Mouse (Mus musculus) R1 (cell line): ENCODE data around the gene B230118H07Rik.

Experiments
- DNase-seq: peaks from one replicate; pipeline ENCODE4 v3.0.0-alpha.2; 2018; ENCODE audit warnings: low read depth, low spot score

B230118H07Rik gene

DNA sequence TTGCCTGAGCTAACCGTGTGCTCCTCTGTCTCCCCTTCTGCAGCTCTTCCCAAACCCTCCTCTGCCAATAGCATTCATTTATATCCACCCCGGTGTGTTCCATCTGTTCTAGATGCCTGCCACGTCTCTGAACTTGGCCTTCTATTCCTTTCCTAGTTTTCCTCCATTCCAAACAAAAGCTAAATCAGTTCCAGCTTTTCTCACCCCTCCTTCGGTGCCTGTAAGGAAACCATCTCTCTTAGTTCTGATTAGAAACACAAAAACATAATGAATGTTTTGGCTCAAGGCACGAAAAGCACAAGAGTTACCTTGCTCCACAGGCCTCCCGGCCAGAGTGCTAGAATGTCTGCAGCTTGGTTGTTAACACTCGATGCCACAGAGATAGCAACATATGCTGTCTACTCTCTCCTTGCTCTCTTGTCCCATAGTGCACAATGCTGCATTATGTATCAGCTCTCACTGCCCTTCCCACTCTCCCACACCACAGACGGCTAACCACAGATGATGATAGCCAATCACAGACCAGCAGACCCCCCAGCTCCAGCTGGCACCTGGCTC is at the start of gene B230118H07Rik, which contains the start of gene Rag1:
Gene B230118H07Rik, minus strand, starts transcription at position 419 of the 558 bp plus-strand sequence.
Gene Rag1, minus strand, starts transcription at position 388 of the 558 bp plus-strand sequence.
- DNase-seq: no peak

DNA sequence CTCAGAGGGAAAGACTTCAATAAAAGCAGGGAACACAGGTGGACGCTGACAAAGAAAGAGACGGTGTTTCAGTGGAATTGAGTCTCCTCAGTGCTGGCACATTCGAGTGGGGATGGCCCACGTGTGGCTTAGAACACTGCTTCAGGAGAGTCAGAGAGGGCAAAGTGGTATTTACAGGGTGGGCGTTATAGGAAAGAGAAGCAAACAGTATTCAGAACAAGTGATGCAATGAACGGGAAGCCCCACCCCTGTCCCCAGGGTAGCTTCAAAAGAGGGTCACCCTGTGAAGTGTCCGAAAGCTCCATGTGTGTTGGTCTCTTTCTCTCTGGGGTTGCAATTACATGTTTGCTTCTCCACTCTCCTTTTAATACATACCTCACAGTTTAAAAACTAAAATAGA is 46.3 kb upstream of the B230118H07Rik start:
- no peak for DNase-seq

DNA sequence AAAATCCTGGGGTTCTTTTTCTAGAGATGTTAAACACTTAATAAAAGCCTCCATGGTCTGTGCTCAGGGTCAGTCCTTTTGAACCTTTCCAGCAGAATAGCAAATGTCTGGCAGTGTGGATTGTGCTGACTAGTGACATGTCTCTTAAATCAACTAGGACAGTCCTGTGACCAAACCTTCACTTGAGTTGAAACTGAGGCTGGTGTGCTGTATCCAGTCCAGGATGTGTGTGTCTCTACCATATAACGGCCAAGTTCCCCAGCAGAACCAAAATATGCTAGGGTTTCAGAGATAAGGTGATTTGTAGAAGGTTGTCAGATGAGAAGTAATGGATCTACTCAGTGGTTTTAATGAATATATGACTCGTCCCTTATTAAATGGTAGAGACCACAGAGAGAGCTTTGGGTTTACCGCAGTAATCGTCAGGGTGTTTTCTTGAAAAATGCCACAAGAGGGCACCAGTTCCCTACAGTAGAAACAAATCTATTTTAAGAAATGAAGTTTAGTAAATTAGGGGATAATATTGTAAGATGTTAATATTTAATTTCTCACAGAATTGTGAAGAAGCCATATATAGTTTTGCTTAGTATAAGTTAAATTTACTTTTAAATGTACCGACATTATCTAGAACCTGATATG is 44.4 kb upstream of the B230118H07Rik start:
- no peak for DNase-seq

DNA sequence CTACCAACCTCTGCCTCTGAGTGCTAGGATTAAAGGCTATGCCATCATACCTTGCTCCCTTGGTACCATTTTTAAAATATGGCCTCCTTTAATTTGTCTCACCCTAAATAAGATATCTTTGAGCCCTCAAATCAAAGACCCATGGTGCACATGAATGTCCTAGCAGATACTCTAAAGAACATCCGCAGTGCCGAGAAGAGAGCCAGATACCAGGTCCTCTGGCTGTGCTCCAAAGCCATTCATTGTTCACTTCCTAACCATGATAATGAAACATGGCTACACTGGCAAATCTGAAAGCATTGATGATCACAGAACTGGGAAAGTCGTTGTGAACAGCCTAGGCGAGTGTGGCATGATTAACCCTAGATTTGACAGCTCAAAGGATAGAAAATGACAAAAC is 43.7 kb upstream of the B230118H07Rik start:
- no peak for DNase-seq

DNA sequence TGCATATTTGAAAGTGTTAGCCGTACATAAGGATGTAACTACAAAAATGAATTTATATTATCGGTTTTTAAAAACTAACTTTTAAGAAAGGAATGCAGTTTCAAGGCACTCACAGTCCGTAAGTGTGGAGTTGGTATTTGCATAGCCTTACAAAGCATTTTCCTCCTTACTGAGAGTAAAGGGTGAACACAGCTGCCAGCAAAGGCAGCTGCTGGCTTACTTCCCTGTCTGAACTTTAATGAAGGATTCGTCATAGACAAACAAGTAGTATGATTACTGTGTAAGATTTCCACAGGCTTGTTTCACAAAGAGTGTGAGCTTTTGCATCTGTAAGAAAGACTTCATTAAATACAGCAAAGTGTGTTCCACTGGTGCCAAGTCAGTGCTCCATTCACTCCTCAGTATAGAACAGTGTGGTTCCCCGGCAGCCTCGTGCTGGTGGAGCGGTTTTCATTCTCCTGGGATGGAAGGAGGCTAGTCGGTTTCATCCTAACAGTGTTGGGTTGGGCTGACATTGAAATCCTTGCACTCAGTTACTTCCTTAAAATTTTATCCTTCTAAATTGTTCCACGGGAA is 41.0 kb upstream of the B230118H07Rik start:
- no peak for DNase-seq

DNA sequence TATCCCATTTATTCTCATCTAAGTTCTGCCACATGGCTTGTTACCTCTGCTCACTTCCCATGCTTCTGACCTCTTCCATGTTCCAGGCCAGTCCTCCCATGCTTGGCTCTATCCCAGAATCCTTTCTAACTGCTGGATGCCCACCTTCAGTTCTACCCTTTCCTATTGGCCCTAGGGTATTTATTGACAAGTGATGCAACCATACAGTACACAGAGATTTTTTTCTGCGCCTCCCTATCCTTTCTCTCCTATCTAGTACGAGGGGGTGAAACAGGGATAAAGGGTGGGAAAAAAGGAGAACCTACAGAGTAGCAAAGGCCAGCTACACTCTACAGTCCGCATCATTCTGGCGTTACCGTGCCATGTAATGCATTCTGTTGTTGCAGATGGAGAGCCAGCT is 38.7 kb upstream of the B230118H07Rik start:
- DNase-seq: peak; percentile 59

DNA sequence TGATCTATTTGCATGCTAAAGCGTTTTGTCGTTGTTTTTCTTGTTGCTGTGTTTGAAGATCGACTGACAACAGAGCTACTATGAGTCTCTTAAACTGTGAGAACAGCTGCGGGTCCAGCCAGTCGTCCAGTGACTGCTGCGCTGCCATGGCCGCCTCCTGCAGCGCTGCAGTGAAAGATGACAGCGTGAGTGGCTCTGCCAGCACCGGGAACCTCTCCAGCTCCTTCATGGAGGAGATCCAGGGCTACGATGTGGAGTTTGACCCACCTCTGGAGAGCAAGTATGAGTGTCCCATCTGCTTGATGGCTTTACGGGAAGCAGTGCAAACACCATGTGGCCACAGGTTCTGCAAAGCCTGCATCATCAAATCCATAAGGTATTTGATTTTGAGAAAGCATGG is 35.1 kb upstream of the B230118H07Rik start:
- no peak for DNase-seq

DNA sequence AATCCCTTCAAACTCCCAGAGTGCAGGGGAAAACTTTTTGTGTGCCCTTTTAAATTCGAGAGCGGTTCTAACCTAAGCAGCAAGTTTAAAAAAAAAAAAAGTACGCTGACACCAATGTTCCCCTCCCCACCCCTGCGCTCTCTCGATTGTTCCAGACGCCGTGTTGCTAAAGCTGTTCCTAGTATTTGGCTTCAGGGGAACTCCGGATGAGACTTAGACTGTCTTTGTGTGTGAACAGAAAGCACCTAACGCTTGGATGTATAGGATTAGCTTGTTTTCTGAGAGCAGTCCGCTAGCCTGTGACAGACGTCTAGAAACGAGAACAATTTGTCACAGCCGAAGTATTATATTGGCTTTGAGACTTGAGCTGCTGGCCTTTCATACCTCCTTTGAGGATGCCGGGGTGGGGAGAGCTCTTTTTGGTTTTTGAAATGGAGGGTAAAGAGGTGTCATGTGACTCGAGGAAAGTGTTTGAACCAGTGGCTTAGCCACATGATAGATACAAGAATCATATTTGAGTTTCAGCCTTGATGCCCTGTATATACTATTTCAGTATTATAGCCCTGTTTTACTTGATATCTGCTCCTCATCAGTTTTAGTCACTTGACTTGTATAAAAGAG is 29.9 kb upstream of the B230118H07Rik start:
- DNase-seq: peak; percentile 54

DNA sequence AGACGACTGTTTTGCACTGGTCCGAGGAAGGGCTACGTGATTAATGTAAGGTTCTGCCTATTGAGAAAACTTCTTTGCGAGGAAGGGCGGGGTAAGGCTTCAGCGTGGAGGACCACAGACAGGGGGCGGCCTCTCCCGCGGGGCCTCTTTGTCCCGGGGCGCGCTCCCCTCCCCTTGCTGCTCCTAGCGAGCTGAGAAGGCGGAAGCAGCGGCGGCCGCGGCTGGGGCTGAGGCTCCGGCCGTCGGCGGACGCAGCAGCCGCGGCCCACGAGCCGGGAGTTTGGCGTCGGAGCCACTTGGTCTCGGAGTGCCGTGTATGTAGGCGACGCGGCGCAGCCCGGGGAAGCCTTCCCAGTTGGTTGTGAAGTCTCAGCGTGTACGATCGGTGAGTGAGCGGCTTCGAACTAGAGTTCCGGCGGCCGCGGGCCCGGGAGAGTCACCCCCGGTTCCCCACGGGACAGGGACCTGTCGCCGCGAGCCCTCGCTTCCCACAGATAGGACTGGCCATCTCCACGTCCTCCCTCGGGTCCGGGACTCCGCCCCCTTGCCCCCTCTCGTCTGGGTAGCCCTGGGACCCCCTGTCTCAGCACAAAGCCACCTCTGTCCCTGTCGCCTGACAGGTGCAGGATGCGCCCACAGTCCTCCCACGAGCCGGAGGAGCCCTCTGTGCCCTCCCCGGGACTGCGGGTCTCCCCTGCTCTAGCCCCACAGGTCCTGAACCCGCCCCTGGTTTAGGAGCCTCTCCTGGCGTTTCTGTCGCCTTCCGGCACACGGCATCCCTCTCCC is 29.1 kb upstream of the B230118H07Rik start, which contains the start of gene Traf6:
Gene Traf6, plus strand, starts transcription at position 194 of the 786 bp plus-strand sequence.
- DNase-seq: peak; percentile 84

DNA sequence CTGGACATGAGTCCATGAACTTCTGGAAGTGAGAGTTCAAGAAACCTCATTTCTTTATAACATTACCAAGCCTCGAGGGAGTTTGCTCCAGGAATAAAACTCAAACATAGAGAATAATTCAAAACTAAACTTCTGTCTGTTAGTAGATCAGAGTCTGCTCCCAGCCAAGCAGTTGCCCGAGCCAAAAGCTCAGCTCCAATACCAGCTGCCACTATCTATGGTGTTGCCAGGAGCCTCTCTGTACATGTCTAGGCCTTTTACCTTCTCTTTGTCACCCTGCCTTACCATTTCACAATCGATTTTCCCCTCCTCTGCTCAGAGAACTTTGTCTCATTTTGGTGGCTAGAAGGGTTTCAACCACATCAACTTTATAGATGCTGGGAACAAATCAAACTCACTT is 24.2 kb upstream of the B230118H07Rik start:
- no peak for DNase-seq

DNA sequence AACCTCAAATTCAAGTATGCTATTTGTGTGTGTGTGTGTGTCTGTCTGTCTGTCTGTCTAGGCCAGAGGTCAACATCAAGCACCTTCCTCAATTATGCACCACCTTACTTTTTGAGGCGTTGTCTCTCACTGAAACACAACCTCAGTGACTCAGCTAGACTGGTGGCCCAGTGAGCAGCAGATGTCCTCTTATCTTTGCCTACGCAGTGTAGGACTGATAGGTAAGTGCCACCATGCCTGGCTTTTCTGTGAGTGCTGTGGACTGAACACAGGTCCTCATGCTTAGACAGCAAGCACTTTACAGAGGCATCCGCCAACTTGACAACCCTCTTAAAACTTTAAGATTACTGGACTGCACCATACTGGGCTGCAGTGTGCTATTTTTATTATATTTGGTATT is 19.4 kb upstream of the B230118H07Rik start:
- no peak for DNase-seq

DNA sequence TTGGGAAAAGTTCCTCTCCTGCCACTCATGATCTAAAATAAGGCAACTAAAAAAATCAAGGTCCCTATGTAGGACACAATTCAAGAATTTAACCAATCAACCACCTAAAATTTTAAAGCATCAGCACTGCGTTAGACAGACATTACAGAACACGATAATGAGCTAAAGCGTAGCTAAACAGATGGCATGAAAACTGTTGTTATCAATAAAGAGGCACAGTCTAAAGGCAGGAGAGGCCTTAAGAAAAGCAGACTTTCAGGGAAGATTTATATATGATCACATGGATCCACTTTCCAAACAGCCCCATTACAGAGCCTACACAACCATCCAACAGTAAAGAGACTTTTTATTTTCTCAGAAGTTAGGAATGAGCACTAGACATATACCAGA is 16.4 kb upstream of the B230118H07Rik start:
- no peak for DNase-seq

DNA sequence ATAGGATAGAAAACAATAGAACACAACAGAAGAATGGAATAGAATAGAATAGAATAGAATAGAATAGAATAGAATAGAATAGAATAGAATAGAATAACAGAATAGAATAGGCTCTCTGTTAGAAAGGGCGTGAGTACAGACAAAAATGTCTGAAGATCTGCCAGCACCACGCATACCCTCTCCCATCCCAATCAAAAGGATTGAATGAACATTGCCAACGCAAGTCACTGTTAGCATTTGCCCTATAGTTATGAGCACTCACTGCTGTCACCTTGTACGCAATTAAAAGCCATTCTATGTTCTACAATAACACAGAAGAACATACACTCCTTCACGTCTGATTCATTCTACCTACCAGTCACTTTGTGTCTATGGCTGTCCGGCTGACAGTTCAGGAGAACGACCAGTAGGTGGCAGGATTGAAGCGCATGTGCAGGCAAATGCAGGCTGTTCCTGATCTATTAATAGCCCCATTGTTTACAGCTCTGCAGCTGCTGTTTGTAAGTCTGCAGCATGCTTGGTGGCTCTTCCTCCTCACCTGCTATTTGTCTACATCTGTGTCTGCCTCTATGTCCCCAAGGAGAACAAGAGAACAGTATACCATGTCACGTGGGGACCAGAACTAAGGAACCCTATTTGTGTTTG is 15.8 kb upstream of the B230118H07Rik start:
- DNase-seq: peak; percentile 82

DNA sequence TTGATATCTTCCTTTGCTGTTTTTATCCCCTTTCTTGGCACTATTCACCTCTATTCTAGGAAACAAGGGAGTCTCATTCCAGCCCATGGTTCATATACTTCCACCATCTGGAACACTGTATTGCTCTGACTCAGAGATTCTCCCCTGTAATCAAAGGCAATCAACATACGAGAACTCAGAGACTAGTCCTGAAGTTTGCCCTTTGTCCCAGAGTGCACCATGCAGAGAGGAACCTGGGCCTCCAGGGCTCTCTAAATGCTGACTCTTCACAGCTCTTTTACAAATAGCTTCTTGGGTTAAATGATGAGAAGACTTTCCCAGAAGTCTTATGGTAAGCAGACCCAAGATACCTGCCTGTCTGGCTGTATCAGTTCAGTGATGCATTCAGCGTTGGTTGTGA is 11.2 kb upstream of the B230118H07Rik start:
- DNase-seq: no peak

DNA sequence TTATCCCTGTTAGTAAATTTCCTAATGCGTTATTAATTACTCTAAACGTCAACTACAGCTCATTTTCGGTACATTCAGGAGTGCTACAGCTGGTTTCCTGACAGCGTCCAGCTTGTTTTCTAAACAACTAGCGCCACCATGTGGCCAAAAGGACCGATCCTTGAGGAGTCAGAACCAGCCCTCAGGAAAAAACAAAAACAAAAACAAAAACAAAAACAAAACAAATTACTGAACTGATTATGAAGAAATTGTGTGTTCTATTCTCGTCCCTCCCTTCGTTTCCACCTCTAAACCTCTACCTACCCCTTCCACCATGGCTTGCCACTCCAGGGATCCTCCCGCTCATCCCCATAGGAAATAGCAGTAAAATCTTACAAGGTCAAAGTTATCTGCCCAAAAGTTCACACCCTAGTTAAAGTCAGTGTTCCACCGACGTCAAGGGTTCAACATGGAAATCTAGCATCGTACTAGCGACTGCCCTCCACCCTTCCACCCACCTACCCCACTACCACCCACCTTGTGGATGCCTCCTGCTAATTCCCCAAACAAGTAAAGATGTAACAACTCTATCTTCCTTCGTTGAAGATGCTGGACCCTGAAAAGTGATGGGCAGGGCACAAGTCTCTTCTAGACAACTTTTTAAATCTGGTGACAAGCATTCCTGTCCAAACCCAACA is 3.7 kb upstream of the B230118H07Rik start:
- peak; percentile 66 for DNase-seq

DNA sequence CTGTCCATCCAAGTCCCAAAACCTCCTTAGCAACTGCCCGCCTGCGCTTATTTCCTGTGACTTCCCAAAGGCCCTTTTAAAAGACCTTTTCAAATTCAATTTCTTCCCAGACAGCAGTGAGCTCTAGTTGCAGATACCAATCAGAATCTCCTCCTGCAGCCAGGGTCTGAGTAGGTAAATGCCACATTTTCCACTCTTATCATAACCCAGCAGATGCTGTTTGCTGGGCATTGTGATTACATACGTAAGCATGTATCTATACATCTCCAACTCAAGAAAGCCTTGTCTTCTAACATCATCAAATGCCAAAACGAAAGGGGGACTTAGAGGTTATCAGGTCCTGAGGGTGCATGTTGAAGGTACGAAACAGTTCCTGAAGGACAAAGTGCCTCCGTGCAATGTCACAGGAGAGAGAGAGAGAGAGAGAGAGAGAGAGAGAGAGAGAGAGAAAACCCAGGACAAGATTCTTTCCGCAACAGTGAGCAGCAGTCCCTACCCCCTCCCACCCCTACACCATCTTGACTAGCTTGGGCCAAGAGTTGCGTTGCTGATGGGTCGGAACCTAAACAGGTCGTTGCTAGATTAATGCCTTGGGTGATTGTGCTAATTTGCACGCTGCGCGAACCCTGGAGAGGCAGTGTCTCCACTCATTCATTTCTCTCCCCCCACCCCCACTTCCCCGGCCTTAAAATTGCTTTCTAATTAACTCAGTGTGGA is 3.0 kb upstream of the B230118H07Rik start:
- peak; percentile 16 for DNase-seq

DNA sequence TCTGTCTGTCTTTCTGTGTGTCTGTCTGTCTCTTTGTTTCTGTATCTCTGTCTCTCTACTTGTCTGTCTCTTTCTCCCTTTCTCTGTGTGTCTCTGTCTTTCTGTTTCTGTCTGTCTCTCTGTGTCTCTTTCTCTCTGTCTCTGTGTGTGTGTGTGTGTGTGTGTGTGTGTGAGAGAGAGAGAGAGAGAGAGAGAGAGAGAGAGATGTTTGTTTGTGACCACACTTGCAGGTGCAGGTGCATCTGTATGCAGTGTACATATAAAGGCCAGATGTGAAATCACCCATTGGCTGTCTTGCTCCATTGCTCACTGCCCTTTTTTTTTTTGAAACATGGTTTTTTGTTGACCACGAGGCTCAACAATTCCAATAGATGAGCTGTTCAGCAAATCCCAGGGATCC is 1.1 kb upstream of the B230118H07Rik start:
- DNase-seq: no peak

DNA sequence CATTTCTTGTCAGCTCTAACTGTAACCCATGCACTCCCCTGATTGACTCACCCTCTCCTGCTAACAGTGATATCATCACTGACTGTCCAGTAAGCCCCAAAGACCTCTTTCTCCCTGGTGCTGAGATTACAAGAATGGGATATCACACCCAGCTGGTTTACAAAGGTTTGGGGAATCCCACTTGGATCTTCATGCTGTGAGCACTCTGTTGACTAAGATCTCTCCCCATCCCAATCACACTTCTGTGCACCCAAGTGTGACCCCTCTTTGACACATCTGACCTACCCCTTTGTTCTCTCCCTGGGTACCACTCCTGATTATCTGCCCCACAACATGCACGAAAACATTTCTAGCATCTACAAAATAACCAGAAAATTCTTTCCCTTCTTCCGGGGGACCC is 971 bp downstream of the B230118H07Rik start:
- DNase-seq: no peak

DNA sequence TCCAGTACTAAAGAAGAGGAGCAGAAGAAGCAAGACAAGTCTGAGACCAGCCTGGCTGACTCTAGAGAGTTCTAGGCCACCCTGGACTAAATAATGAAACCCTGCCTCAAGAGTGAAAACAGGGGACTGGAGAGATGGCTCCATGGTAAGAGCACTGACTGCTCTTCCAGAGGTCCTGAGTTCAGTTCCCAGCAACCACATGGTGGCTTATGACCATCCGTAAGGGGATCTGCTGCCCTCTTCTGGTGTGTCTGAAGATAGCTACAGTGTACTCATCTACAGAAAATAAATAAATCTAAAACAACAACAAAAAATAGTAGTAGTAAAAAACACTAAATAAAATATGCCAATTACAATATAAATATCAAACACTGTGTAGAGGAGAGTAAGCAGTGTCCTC is 3.5 kb downstream of the B230118H07Rik start:
- no peak for DNase-seq

DNA sequence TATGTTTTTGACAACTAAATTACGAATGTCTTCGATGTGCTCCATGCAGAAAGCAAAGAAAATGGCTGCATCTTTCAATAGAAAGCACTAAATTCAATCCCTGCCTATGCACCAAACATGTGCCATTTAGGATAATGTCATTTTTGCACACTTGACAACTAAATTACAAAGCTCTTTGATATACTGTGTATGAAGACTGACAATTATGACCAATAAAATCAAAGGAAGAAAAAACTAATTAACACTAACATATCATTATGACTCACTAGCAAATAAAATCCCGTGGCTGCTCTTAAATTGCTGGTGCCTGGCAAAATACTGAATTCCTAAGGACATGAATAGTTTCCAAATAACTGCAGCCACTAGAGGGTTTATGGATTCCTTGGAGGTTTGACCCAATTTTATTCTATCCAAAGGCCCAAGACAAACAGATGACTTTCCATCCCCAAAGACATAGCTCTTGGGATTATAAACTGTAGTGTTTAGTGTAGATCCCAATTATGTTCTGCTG is 9.4 kb downstream of the B230118H07Rik start:
- DNase-seq: no peak
